Mouse (Mus musculus): ENCODE measurements around the gene Kantr. TPM values are rescaled to one million over a fixed set of nuclear protein-coding genes. Genes with fewer than 3 reads are reported as not detected.
A peak's percentile ranks its signal among the peaks of the same experiment; 100 is the strongest.
"Not testable (repeated sequence)": the region's sequence is repeated elsewhere in the genome, so short reads cannot be mapped to it uniquely, and the experiment has no call there.

The Kantr gene
- polyA plus RNA-seq, 1 experiment from 2014 or later = 30.1 TPM

DNA sequence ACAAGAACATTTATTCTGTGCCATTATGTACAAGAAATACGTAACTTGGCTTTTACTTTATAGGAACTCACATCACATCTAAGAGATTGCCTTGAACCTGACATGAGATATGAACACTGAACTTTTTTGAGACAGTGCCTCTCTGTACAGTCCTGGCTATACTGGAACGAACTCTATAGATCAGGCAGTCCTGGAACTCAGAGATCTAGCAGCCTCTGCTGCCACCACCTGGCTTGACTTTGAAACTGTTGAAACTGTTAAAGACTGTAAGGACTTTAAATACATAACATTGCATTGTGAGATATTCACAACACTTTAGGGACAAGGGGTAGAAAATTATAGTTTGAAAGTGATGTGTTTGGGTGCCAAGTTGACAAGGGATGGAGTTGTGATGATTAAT is 19.4 kb downstream of the Kantr start:
- no peaks in the 10 kb centered on the region for H3K4me1 ChIP-seq (ENCODE audit: control insufficient read depth, insufficient read depth, low read depth, low read length)
- no peak overlapping the region for H3K4me3 ChIP-seq (ENCODE audit: low read length)
- H3K27ac ChIP-seq (ENCODE audit: low read depth, low read length) = no peak overlapping the region
- 53% methylated on average over 2 of the region's 2 CpGs for WGBS
- ATAC-seq = peak; percentile 75
- no peak overlapping the region for H3K4me2 ChIP-seq (ENCODE audit: low read length)
- no peaks in the 10 kb centered on the region for H3K9me3 ChIP-seq (ENCODE audit: control insufficient read depth, low read length)
- peaks cover 2% of the 10 kb centered on the region; the same call in 1 of the 2 replicates for H3K27me3 ChIP-seq (replicated peaks; ENCODE audit: control insufficient read depth, insufficient read depth, low read length)
- no peaks in the 10 kb centered on the region for H3K36me3 ChIP-seq (ENCODE audit: control insufficient read depth, insufficient read depth, low read length)
- no peak overlapping the region for H3K9ac ChIP-seq (ENCODE audit: low read depth, low read length)

DNA sequence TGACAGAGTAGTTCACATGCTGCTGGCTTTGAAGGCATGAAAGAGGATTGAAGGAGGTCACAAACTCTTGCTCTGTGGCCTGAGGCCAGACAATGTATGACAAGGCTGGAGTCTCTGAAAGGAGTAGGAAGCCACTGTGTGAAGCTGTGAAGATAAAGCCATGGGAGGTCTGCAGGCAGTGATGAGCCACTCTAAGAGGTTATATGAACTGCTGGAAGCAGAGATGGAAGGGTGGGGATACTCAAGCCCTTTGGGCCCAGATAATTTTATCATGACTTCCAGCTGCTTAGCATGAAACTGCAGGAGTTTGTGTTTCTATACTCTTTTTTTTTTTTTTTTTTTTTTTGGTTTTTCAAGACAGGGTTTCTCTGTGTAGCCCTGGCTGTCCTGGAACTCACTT is 19.9 kb downstream of the Kantr start:
- H3K4me1 ChIP-seq (ENCODE audit: control insufficient read depth, insufficient read depth, low read depth, low read length) = no peaks in the 10 kb centered on the region
- no peaks in the 10 kb centered on the region for H3K36me3 ChIP-seq (ENCODE audit: control insufficient read depth, insufficient read depth, low read length)
- no peak overlapping the region for H3K9ac ChIP-seq (ENCODE audit: low read depth, low read length)
- no peak overlapping the region for H3K4me2 ChIP-seq (ENCODE audit: low read length)
- H3K4me3 ChIP-seq (ENCODE audit: low read length) = no peak overlapping the region
- H3K27me3 ChIP-seq (replicated peaks; ENCODE audit: control insufficient read depth, insufficient read depth, low read length) = peaks cover 2% of the 10 kb centered on the region; the same call in 1 of the 2 replicates
- ATAC-seq = no peak
- no peaks in the 10 kb centered on the region for H3K9me3 ChIP-seq (ENCODE audit: control insufficient read depth, low read length)
- no peak overlapping the region for H3K27ac ChIP-seq (ENCODE audit: low read depth, low read length)

DNA sequence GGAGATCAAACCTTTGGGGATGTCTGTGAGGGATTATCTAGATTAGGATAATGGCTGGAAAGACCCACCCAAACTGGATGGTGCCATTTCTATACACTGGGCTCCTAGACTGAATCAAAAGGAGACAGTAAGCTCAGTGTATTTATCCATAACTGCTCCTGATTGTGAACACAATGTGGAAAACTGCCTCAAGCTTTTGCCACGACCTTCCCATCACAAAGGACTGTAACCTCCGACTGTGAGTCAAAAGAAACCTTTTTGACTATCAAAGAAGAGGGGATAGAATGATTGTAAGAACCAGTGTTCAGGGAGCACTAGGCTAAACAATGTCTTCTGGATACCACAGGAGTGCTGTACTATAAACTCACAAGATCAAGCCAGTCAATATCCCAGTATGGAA is 21.1 kb downstream of the Kantr start:
- no peak overlapping the region for H3K4me2 ChIP-seq (ENCODE audit: low read length)
- H3K9me3 ChIP-seq (ENCODE audit: control insufficient read depth, low read length) = no peaks in the 10 kb centered on the region
- H3K27me3 ChIP-seq (replicated peaks; ENCODE audit: control insufficient read depth, insufficient read depth, low read length) = peaks cover 2% of the 10 kb centered on the region; the same call in 1 of the 2 replicates
- ATAC-seq = no peak
- H3K9ac ChIP-seq (ENCODE audit: low read depth, low read length) = no peak overlapping the region
- no peak overlapping the region for H3K27ac ChIP-seq (ENCODE audit: low read depth, low read length)
- WGBS = 75% methylated on average over 2 of the region's 2 CpGs
- H3K4me3 ChIP-seq (ENCODE audit: low read length) = no peak overlapping the region
- H3K36me3 ChIP-seq (ENCODE audit: control insufficient read depth, insufficient read depth, low read length) = no peaks in the 10 kb centered on the region
- H3K4me1 ChIP-seq (ENCODE audit: control insufficient read depth, insufficient read depth, low read depth, low read length) = no peaks in the 10 kb centered on the region

DNA sequence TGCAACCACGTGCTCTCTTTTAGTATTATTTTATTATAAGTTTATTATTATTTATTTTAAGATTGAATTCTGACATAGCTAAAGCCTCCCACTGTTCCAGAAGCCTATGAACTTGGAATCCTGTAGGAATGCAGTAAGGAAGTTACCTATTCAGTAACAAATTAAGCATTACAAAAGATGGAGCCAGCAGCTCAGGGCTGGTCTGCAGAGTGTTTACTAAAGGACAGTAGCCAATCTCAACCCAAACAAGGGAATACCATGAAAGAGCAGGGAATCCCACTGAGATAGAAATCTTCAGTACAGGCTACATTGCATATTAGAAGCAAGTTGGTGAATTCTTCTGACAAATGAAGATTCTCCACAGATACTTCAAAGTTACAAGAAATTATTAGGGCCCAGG is 40.3 kb downstream of the Kantr start:
- not testable (repeated sequence) for ATAC-seq; H3K27ac ChIP-seq (ENCODE audit: low read depth, low read length); H3K4me3 ChIP-seq (ENCODE audit: low read length); H3K4me2 ChIP-seq (ENCODE audit: low read length); H3K9me3 ChIP-seq (ENCODE audit: control insufficient read depth, low read length); H3K36me3 ChIP-seq (ENCODE audit: control insufficient read depth, insufficient read depth, low read length); H3K27me3 ChIP-seq (replicated peaks; ENCODE audit: control insufficient read depth, insufficient read depth, low read length); H3K4me1 ChIP-seq (ENCODE audit: control insufficient read depth, insufficient read depth, low read depth, low read length); H3K9ac ChIP-seq (ENCODE audit: low read depth, low read length)
- WGBS = 83% methylated on average over 1 of the region's 1 CpGs

DNA sequence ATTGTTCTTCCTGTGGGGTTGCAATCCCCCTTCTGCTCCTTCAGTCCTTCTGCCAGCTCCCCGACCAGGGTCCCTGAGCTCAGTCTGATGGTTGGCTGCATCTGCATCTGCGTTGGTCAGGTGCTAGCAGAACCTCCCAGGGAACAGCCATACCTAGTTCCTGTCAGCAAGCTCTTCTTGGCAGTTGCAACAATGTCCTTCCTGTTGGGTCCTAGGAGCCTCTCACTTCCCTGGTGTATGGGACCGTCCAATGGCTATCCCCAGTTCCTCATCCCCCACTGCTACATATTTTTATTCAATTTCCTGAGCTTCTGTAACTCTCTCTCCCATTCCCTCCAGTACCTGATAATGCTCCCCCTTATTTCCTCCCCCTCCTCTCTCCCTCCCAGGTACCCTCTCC is 42.5 kb downstream of the Kantr start:
- no peaks in the 10 kb centered on the region for H3K9me3 ChIP-seq (ENCODE audit: control insufficient read depth, low read length)
- no peak for ATAC-seq
- no peaks in the 10 kb centered on the region for H3K27me3 ChIP-seq (replicated peaks; ENCODE audit: control insufficient read depth, insufficient read depth, low read length)
- H3K4me2 ChIP-seq (ENCODE audit: low read length) = no peak overlapping the region
- H3K36me3 ChIP-seq (ENCODE audit: control insufficient read depth, insufficient read depth, low read length) = no peaks in the 10 kb centered on the region
- H3K4me1 ChIP-seq (ENCODE audit: control insufficient read depth, insufficient read depth, low read depth, low read length) = no peaks in the 10 kb centered on the region
- H3K9ac ChIP-seq (ENCODE audit: low read depth, low read length) = no peak overlapping the region
- H3K4me3 ChIP-seq (ENCODE audit: low read length) = no peak overlapping the region
- 88% methylated on average over 3 of the region's 3 CpGs for WGBS
- no peak overlapping the region for H3K27ac ChIP-seq (ENCODE audit: low read depth, low read length)

DNA sequence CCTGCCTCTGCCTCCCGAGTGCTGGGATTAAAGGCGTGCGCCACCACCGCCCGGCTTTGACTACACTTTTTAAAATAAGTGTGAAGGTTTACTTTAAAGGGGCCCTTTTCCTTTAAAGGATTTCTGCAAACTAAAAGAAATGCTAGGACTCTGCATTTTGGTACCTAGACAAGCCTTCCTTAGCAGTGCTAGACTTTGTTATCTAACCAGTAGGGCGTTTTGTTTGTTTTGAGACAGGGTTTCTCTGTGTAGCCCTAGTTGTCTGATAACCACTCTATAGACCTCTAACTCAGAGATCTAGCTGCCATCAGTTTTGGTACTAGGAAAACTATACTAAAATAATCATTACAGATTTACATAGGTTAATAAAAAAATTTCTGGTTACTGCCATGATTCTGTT is 47.9 kb downstream of the Kantr start:
- 90% methylated on average over 6 of the region's 6 CpGs for WGBS
- Histone ChIP-seq H3K4me3 (ENCODE audit: low read length) (no peak overlapping the region), H3K27ac (ENCODE audit: low read depth, low read length) (no peak overlapping the region), H3K36me3 (ENCODE audit: control insufficient read depth, insufficient read depth, low read length) (peaks cover 10% of the 10 kb centered on the region; the same call in 1 of the 2 replicates), H3K9ac (ENCODE audit: low read depth, low read length) (no peak overlapping the region), H3K9me3 (ENCODE audit: control insufficient read depth, low read length) (no peaks in the 10 kb centered on the region), H3K4me1 (ENCODE audit: control insufficient read depth, insufficient read depth, low read depth, low read length) (no peaks in the 10 kb centered on the region), H3K27me3 (replicated peaks; ENCODE audit: control insufficient read depth, insufficient read depth, low read length) (no peaks in the 10 kb centered on the region), H3K4me2 (ENCODE audit: low read length) (no peak overlapping the region)
- no peak for ATAC-seq

DNA sequence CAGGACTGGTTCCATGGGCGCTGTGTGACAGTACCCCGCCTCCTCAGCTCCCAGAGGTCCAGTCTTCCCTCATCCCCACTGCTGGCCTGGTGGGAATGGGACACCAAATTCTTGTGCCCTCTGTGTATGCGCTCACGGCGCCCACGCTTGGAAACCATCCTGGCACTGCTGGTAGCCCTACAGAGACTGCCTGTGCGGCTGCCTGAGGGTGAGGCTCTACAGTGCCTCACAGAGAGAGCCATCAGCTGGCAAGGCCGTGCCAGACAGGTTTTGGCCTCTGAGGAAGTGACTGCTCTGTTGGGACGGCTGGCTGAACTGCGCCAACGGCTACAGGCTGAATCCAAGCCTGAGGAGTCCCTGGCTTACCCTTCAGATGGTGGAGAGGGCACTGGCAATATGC is 56.1 kb downstream of the Kantr start:
- Histone ChIP-seq H3K36me3 (ENCODE audit: control insufficient read depth, insufficient read depth, low read length) (peaks cover 63% of the 10 kb centered on the region), H3K4me1 (ENCODE audit: control insufficient read depth, insufficient read depth, low read depth, low read length) (no peaks in the 10 kb centered on the region), H3K4me3 (ENCODE audit: low read length) (no peak overlapping the region), H3K9ac (ENCODE audit: low read depth, low read length) (no peak overlapping the region), H3K4me2 (ENCODE audit: low read length) (no peak overlapping the region), H3K9me3 (ENCODE audit: control insufficient read depth, low read length) (no peaks in the 10 kb centered on the region), H3K27ac (ENCODE audit: low read depth, low read length) (no peak overlapping the region), H3K27me3 (replicated peaks; ENCODE audit: control insufficient read depth, insufficient read depth, low read length) (no peaks in the 10 kb centered on the region)
- no peak for ATAC-seq
- 88% methylated on average over 10 of the region's 11 CpGs for WGBS

Other genes starting within 250 kb of the Kantr start
- gene Iqsec2, start 183.2 kb downstream of the Kantr start, polyA plus RNA-seq (2015; fragmentation: Nextera tagmentation; extraction: Ambion mirVana) = 6.8 and 8.6 TPM in 2 replicates
- gene Kdm5c, start 94.5 kb downstream of the Kantr start, polyA plus RNA-seq (2015; fragmentation: Nextera tagmentation; extraction: Ambion mirVana) = 23.6 and 34.0 TPM in 2 replicates
- gene Tspyl2, start 14.9 kb upstream of the Kantr start, polyA plus RNA-seq (2015; fragmentation: Nextera tagmentation; extraction: Ambion mirVana) = 58.2 and 59.7 TPM in 2 replicates
- gene Gpr173, start 41.2 kb upstream of the Kantr start, polyA plus RNA-seq (2015; fragmentation: Nextera tagmentation; extraction: Ambion mirVana) = 8.5 and 10.7 TPM in 2 replicates
- not detected in 2 replicates for gene Cldn34a, start 235.8 kb upstream of the Kantr start, polyA plus RNA-seq (2015; fragmentation: Nextera tagmentation; extraction: Ambion mirVana)

All from hindbrain, embryonic 16.5 days (tissue).